Mouse (Mus musculus) midbrain, embryonic 14.5 days (tissue): ENCODE measurements around the gene Smug1. TPM values are rescaled to one million over a fixed set of nuclear protein-coding genes. Genes with fewer than 3 reads are reported as not detected.

ENCODE experiments used
- ATAC-seq: fragments of 200-750 bp; cut with Nextera tagmentation; 2 replicates; pipeline ENCODE4 v1.8.0; 2017; ENCODE audit warnings: moderate number of reproducible peaks, moderate library complexity; ENCODE audit not compliant: low FRiP score, low TSS enrichment
- DNase-seq: peaks from one replicate; pipeline ENCODE4 v3.0.0-alpha.2; 2015
- H3K27ac ChIP-seq: fragments of 300-500 bp; sonication (generic); replicated peaks from 2 replicates; pipeline ENCODE4 v1.5.1; 2014; ENCODE audit warnings: mild to moderate bottlenecking, low read depth, low read length, moderate library complexity
- H3K27me3 ChIP-seq: fragments of 300-500 bp; sonication (generic); 2 replicates; pipeline ENCODE4 v1.6.1; 2014; ENCODE audit warnings: low read length, control low read depth, mixed read lengths; ENCODE audit not compliant: control insufficient read depth, insufficient read depth
- H3K36me3 ChIP-seq: fragments of 300-500 bp; sonication (generic); 2 replicates; pipeline ENCODE4 v1.6.1; 2014; ENCODE audit warnings: low read length, control low read depth; ENCODE audit not compliant: control insufficient read depth, insufficient read depth
- H3K4me1 ChIP-seq: fragments of 300-500 bp; sonication (generic); 2 replicates; pipeline ENCODE4 v1.6.1; 2014; ENCODE audit warnings: mild to moderate bottlenecking, antibody characterized with exemption, low read length, control low read depth; ENCODE audit not compliant: control insufficient read depth, insufficient read depth
- H3K4me2 ChIP-seq: fragments of 300-500 bp; sonication (generic); 2 replicates; pipeline ENCODE4 v1.6.1; 2014; ENCODE audit warnings: mild to moderate bottlenecking, low read length, moderate library complexity
- H3K4me3 ChIP-seq: fragments of 300-500 bp; sonication (generic); replicated peaks from 2 replicates; pipeline ENCODE4 v1.5.1; 2014; ENCODE audit warnings: low read depth, low read length
- H3K9ac ChIP-seq: fragments of 300-500 bp; sonication (generic); replicated peaks from 2 replicates; pipeline ENCODE4 v1.6.1; 2014; ENCODE audit warnings: mild to moderate bottlenecking, low read length, moderate library complexity
- H3K9me3 ChIP-seq: fragments of 300-500 bp; sonication (generic); 2 replicates; pipeline ENCODE4 v1.6.1; 2016; ENCODE audit warnings: low read length, control low read depth, mixed read lengths; ENCODE audit not compliant: control insufficient read depth
- WGBS: fragments of 180-500 bp; shearing (Covaris S2); extraction: QIAGEN DNeasy Blood & Tissue Kit; methylation state at CpG from one replicate; pipeline ENCODE4 v1.1.7; 2014; 5-methylcytosine and 5-hydroxymethylcytosine counted together
- polyA plus RNA-seq: library from polyadenylated mRNA; unstranded; fragments of >200 nt; fragmentation: Nextera tagmentation; extraction: Ambion mirVana; gene quantifications from 2 replicates; pipeline ENCODE4 v1.2.1, GENCODE M21; 2014

Gene Smug1
- polyA plus RNA-seq, 1 experiment from 2014 or later = 25.0 TPM

DNA sequence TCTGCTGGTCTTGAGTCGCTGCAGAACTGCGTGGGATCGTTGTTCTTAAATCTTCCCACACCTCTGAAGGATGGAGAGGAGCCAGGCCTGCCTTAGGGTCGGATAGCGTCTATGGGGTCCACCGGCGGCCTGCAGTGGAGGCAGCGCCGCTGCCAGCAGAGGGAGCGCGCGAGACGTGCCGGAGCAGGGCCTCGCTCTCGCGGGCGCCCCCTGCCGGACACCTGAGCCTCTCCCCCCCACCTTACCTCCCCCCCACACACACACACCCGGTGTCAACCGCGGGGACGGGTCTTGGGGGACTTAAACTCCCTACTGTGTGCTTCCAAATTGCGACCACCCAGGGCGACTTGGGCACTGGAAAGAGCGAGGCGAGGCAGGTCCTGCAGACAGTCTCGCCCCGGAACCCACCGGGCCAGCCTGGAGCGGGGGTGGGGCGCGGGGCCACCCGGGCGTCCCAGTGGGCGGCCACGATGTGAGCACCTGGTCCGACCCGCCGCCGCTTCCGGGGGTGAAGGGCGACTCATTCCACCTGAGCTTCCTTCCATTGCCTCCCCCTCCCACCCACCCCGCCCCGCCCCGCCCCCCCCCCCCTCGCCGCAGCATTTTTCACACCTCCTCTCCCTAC is 15.4 kb upstream of the Smug1 start:
- Histone ChIP-seq H3K4me3 (no peak overlapping the region), H3K27me3 (peaks cover 46% of the 10 kb centered on the region), H3K4me2 (peak overlapping the region; percentile 30), H3K9ac (no peak overlapping the region), H3K4me1 (0 out of 2 replicates have a peak, but pooled peaks cover 8% of the 10 kb centered on the region), H3K9me3 (no peaks in the 10 kb centered on the region), H3K36me3 (no peaks in the 10 kb centered on the region), H3K27ac (no peak overlapping the region)
- WGBS = 4% methylated on average over 40 of the region's 48 CpGs
- peak; percentile 87 for DNase-seq
- ATAC-seq = peak; percentile 43; the same call in 1 of the 2 replicates

DNA sequence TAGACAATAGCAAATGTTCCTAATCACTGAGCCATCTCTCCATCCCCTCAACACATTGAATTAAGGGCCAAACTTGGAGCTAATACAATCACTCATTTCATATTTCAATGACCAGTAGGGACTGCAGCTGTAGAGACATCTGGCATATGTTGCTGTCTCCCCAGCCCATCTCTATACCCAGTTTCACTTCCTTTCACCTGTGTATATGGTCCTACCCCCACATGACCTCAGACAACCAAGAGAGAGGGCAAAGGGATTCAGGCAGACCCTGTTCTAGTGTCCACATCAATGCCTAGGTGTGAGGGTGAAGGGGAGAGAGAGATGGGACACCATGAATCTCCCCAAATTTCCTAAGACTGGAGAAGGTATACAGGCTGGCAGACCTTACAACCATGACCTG is 13.5 kb upstream of the Smug1 start:
- DNase-seq (no peak), ATAC-seq (no peak)
- no peak overlapping the region for H3K4me3 ChIP-seq
- H3K27me3 ChIP-seq = peaks cover 62% of the 10 kb centered on the region
- no peak overlapping the region for H3K27ac ChIP-seq
- 0 out of 2 replicates have a peak, but pooled peaks cover 11% of the 10 kb centered on the region for H3K4me1 ChIP-seq
- no peak overlapping the region for H3K9ac ChIP-seq
- no peaks in the 10 kb centered on the region for H3K9me3 ChIP-seq
- no peak overlapping the region for H3K4me2 ChIP-seq
- H3K36me3 ChIP-seq = no peaks in the 10 kb centered on the region

DNA sequence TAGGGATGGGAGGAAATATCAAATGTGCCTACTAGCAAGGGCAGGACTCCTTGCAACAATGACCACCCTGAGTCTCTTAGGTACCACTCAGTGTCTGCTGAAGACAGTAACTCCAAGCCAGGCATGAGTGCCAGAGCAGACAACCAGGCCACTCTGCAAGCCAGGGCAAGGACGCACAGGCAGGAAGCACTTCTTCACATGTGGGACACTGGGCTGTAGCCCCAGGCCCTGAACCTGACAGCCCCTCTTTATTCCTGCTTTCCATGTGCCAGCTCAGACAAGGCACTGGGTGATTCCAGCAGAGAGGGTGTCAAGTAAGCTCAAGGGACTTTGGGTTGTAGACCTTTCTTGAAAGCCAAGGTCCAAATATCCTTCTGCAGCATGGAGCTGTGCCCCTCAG is 11.9 kb upstream of the Smug1 start:
- H3K9me3 ChIP-seq = no peaks in the 10 kb centered on the region
- no peaks in the 10 kb centered on the region for H3K36me3 ChIP-seq
- H3K9ac ChIP-seq = no peak overlapping the region
- no peak overlapping the region for H3K27ac ChIP-seq
- 0 out of 2 replicates have a peak, but pooled peaks cover 10% of the 10 kb centered on the region for H3K4me1 ChIP-seq
- WGBS = 50% methylated on average over 1 of the region's 1 CpGs
- no peak overlapping the region for H3K4me3 ChIP-seq
- no peak for ATAC-seq
- no peak for DNase-seq
- H3K27me3 ChIP-seq = peaks cover 73% of the 10 kb centered on the region
- no peak overlapping the region for H3K4me2 ChIP-seq

DNA sequence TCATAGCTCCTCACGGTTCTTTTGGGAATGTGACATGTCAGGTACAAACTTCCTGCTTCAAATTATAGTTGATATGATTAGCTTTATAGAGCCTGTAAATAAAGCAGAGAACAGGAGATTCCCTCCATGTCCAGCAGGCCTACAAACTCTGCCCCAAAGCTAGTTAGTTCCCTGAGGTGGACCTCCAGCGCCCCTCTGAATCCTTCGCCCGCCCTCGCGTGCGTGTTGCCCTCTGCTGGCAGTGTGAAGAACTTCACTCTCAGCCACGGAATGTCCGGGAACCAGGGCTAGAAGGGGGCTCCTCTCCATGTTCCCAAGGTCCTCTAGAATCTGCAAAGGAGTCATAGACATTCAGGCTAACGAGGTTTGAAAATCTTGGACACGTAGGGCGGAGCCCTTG is 11.2 kb upstream of the Smug1 start:
- Histone ChIP-seq H3K27me3 (peaks cover 80% of the 10 kb centered on the region), H3K9me3 (no peaks in the 10 kb centered on the region), H3K4me2 (no peak overlapping the region), H3K27ac (no peak overlapping the region), H3K4me1 (0 out of 2 replicates have a peak, but pooled peaks cover 7% of the 10 kb centered on the region), H3K4me3 (no peak overlapping the region), H3K9ac (no peak overlapping the region), H3K36me3 (no peaks in the 10 kb centered on the region)
- ATAC-seq (no peak), DNase-seq (peak; percentile 56)
- WGBS = 5% methylated on average over 12 of the region's 12 CpGs

DNA sequence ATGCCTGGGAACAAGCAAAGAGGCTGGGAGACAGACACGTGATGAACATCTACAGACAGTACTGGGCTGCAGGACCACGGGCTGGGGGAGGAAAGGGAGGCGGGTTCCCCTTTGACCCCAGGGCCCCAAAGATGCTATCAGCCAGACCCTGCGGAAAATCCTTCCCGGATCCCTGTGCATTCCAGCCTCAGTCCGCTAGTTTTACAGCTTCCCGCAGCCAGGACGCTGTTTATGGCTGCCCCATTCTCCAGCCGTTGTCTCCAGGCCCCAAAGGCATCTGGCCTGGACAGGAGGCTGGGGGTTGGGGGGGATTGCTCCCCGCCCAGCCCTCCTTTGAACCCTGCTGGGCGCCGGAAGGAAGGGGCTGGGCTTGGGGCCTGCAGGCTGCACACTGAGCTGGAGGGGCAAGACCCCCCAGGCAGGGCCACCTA is 10.7 kb upstream of the Smug1 start:
- WGBS = 3% methylated on average over 12 of the region's 12 CpGs
- Histone ChIP-seq H3K9ac (no peak overlapping the region), H3K4me2 (no peak overlapping the region)

DNA sequence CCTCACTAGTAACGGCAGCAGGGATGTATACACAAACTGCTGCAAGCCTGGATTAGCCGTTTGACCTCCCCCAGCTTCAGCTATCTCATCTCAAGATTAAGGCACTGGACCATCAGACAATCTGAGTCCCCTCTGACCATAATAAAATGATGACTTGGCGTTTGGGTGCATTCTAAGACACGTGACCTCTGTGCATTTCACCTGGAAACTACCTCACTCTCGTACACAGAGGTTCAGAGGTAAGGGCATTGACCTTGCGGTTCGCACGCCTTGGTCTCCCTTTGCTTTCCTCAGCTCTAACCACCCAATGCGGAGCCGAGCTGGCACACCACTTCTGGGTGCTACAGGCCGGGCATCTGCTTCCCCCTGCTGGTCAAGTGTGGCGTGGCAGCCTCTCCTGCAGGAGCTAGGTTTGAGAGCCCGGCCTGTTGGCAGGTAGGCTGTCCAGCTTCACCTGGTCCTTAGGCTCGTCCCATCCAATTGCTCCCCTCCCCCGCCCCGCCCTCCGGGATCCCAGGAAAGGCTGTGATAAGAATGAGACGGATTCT is 10.1 kb upstream of the Smug1 start:
- H3K36me3 ChIP-seq = no peaks in the 10 kb centered on the region
- WGBS = 2% methylated on average over 18 of the region's 18 CpGs
- H3K9me3 ChIP-seq = no peaks in the 10 kb centered on the region
- DNase-seq (peak; percentile 93), ATAC-seq (peak; percentile 65; the same call in 1 of the 2 replicates)
- H3K4me3 ChIP-seq = no peak overlapping the region
- H3K9ac ChIP-seq = no peak overlapping the region
- H3K27ac ChIP-seq = no peak overlapping the region
- no peak overlapping the region for H3K4me2 ChIP-seq
- H3K4me1 ChIP-seq = 0 out of 2 replicates have a peak, but pooled peaks cover 7% of the 10 kb centered on the region
- peaks cover 91% of the 10 kb centered on the region for H3K27me3 ChIP-seq

More for the DNA sequence above, 10.7 kb upstream of the Smug1 start:
- DNase-seq = no peak
- peak; percentile 29; the same call in 1 of the 2 replicates for ATAC-seq
- Histone ChIP-seq H3K36me3 (no peaks in the 10 kb centered on the region), H3K4me1 (0 out of 2 replicates have a peak, but pooled peaks cover 7% of the 10 kb centered on the region), H3K27me3 (peaks cover 85% of the 10 kb centered on the region), H3K27ac (no peak overlapping the region), H3K4me3 (no peak overlapping the region), H3K9me3 (no peaks in the 10 kb centered on the region)

DNA sequence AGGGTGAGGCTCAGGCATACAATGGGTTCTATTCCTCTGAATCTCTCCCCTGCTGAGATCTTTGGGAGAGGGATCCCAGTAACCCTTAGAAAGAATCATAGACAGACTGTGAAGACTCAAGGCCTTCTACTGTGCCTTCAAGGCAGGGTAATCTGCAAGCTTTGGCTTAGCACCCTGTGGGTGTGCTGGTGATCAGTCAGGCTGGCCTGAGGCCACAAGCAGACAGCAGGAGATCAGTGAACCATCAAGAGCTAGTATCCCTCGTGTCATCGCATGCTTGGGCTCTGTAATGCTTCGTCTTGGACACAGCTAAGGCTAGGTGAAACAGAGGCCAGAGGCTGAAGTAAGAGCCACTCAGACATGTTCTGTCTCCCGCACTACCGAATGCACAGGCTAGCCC is 6.4 kb upstream of the Smug1 start:
- H3K4me1 ChIP-seq = peaks cover 15% of the 10 kb centered on the region; the same call in 1 of the 2 replicates
- DNase-seq (no peak), ATAC-seq (no peak)
- H3K27ac ChIP-seq = no peak overlapping the region
- no peak overlapping the region for H3K4me2 ChIP-seq
- H3K36me3 ChIP-seq = no peaks in the 10 kb centered on the region
- H3K4me3 ChIP-seq = no peak overlapping the region
- WGBS = 52% methylated on average over 5 of the region's 5 CpGs
- no peak overlapping the region for H3K9ac ChIP-seq
- H3K27me3 ChIP-seq = peaks cover 92% of the 10 kb centered on the region
- H3K9me3 ChIP-seq = no peaks in the 10 kb centered on the region

DNA sequence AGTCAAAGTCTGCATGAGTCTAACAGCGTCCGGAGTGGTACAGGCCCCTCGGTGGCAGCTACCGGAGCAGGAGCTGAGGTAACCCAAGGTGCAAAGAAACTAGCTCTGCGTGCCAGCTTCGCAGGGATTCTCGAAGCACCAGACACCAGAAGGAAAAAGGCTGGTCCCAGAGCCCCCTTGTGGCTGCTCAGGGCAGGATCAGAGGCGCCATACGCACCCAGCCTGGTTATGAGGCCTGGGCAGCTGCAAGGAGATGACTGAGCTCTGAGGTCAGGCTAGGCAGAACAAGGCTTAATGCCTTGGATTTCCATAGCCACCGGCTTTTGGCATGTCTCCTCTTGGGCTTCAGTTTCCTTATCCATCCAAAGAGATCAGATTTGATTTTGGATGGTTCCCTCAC is 5.6 kb upstream of the Smug1 start:
- H3K4me3 ChIP-seq = no peak overlapping the region
- H3K4me1 ChIP-seq = peaks cover 13% of the 10 kb centered on the region; the same call in 1 of the 2 replicates
- H3K27me3 ChIP-seq = peaks cover 92% of the 10 kb centered on the region
- H3K4me2 ChIP-seq = no peak overlapping the region
- DNase-seq = peak; percentile 86
- H3K27ac ChIP-seq = no peak overlapping the region
- no peaks in the 10 kb centered on the region for H3K9me3 ChIP-seq
- WGBS = 3% methylated on average over 10 of the region's 10 CpGs
- no peak overlapping the region for H3K9ac ChIP-seq
- no peak for ATAC-seq
- no peaks in the 10 kb centered on the region for H3K36me3 ChIP-seq

DNA sequence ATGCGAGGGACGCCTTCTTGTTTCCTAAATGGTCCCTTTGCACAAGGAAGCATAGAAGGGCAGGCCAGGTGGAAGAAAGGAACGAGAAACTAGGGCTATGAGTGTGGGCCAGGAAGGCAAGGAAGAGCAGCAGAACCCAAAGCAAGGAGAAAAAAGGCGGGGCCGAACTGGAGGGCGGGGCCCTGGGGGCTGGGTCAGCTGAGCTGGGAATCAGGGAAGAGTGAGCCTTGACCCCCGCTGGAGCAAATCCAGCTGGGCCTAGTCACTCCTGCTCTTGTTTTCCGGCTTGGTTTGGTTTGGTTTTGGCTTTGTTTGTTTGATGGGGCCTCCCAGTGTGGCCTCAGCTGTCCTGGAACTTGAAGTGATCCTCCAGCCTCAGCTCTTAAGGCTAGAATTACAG is 4.4 kb upstream of the Smug1 start:
- WGBS = 9% methylated on average over 8 of the region's 8 CpGs
- ATAC-seq = no peak
- DNase-seq = no peak
- Histone ChIP-seq H3K4me1 (peaks cover 9% of the 10 kb centered on the region; the same call in 1 of the 2 replicates), H3K9me3 (no peaks in the 10 kb centered on the region), H3K36me3 (no peaks in the 10 kb centered on the region), H3K4me3 (no peak overlapping the region), H3K27me3 (peaks cover 94% of the 10 kb centered on the region), H3K9ac (no peak overlapping the region), H3K4me2 (no peak overlapping the region), H3K27ac (no peak overlapping the region)
